Mouse (Mus musculus) splenic B cell, adult 2 months (primary cell): ENCODE measurements around the gene Emc10.

Experiments
- DNase-seq: peaks from one replicate; pipeline ENCODE4 v3.0.0-alpha.2; 2011; ENCODE audit warnings: low read depth, low spot score
- H3K27me3 ChIP-seq: 2 replicates; pipeline ENCODE4 v1.6.1; 2012; ENCODE audit warnings: mild to moderate bottlenecking, low read length, moderate library complexity, mixed read lengths; ENCODE audit not compliant: control insufficient read depth, poor library complexity, insufficient read depth, severe bottlenecking
- H3K36me3 ChIP-seq: 2 replicates; pipeline ENCODE4 v1.6.1; 2012; ENCODE audit warnings: mild to moderate bottlenecking, low read length, moderate library complexity, mixed read lengths; ENCODE audit not compliant: control insufficient read depth, poor library complexity, insufficient read depth, severe bottlenecking

Gene Emc10

DNA sequence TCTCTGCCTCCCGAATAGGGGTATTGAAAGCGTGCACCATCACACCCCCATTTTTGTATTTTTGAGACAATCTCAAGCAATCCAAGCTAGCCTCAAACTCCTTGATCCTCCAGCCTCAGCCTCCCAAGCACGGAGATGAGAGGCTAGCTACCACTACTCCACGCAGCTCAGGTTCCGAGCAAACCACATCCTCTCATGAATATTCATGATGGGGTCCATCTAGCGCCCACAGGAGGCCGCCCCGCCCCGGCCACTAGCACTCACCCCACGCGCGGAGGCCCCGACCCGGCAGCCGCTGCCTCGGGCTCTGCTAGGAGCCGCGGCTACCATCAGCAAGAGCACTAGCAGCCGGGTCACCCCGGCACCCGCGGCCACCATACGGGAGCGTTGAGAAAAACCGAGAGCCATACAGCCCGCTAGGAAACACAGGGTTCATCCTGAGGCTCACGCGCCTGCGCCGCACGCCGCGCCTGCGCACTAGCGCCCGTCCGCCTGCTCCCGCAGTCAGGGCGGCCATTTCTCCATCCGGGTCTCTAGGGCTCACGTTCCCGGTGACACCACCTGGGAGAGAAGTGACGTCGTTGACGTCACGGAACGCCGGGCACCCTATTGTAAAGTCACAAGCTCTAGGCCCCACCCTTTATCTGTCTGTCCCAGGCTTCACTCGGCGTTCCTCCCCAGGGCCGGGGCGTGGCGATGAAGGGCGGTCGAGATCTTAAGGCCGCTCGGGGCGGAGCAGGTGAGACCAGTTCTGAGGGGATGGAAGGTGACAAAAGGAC lies at the start of gene Emc10, which contains the start of gene Fam71e1:
Gene Emc10 (minus strand): TSS at position 538 of the 779 bp plus-strand sequence.
Gene Fam71e1 (plus strand): TSS at position 590 of the 779 bp plus-strand sequence.
- peak; percentile 100 for DNase-seq
- Histone ChIP-seq H3K36me3 (peaks cover 5% of the 10 kb centered on the region), H3K27me3 (no peaks in the 10 kb centered on the region)

DNA sequence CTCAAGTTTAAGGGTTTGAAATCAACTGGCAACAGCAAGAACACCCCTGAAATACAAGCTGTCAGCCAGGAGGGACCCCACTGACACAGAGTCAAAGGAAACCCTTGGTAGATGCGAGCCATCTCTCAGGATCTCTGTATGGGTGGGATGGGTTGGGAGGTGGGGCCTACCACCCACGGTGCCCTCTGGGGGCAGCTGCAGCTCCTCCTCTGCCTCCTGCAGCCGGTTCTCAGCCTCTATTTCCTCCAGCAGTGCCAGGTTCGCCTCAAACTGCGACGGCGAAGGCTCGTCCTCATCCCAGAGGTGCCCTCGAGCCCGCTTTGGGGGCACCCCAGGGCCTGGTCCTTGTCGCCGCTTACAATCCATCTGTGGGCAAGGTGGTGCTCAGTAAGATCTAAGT lies 46.7 kb upstream of the Emc10 start:
- Histone ChIP-seq H3K36me3 (peaks cover 19% of the 10 kb centered on the region), H3K27me3 (no peaks in the 10 kb centered on the region)
- no peak for DNase-seq

DNA sequence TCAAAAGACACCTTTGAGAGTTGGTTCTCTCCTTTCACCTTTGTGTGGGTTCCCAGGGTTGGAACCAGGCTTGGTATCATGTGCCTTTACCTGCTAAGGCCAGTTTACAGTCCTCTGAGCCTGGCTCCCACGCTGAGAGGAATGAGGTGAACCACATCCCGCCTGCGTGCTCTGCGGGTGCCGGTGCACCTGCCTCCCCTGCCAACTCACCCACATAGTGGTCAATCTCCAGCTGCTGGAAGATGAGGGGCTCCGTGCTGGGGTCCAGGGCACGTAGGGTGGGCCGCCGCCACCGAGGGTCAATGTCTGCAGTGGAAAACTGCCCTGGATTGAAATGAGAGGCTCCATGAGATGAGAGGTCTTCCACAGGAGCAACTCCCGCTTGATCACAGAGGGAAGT lies 46.2 kb upstream of the Emc10 start:
- H3K36me3 ChIP-seq = peaks cover 22% of the 10 kb centered on the region
- DNase-seq = no peak
- no peaks in the 10 kb centered on the region for H3K27me3 ChIP-seq

DNA sequence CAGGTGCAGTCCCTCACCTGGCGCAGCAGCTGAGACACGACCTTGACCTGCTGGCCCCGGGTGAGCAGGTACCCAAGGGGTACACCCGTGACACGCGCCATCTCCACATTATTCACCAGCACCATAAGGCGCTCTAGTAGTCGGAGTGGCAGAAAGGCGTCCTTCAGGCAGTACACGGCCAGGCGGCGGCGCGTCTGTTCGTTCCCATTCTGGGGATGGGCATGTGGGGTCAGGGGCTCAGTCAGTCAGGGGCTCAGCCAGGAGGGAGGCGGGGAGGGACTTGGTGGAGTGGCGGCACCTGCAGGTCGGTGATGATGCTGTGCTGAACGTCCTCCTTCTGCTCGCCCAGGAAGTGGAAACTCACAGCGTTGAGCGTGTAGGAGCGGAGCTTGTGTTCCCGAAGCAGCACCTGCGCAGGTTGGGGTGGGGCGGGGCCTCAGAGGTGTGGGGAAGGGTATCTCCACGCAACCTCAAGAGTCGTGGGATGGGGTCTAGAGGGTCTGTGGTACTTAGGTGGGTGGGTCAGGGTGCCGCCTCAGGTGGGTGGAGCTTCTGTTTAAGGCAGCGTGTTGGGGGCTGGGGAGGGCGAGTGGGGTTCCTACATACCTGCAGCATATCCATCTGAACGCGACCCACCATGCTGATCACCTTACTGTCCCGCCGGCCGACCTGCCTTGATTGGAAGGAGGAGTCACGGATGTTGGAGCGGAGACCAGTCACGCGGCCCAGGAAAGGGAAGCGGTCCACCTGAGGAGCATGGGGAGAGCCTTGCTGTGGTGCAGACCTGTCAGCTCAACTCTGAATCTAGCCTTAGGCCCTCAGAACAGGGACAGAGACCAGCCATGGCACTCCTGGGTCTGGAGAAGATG lies 42.7 kb upstream of the Emc10 start:
- H3K27me3 ChIP-seq = no peaks in the 10 kb centered on the region
- no peak for DNase-seq
- peaks cover 30% of the 10 kb centered on the region for H3K36me3 ChIP-seq

DNA sequence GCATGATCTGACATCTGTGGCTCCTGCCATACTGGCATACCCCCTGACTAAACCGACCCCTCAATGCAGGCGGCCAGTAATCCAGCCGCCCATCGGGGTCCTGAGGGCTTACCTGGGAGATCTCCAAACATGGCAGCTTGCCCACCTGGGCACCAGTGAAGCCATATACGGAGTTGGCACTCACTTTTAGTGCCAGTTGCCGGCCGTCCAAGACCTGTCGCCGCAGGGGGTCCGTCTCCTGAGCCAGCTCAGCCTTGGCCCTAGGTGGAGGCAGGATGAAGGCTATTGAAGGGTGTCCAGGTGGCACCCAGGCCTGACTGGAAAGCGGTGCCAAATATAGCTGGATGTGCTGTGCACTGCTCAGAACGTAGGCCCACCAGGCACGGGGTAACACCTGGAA lies 41.2 kb upstream of the Emc10 start:
- Histone ChIP-seq H3K27me3 (no peaks in the 10 kb centered on the region), H3K36me3 (peaks cover 28% of the 10 kb centered on the region)
- DNase-seq = no peak

DNA sequence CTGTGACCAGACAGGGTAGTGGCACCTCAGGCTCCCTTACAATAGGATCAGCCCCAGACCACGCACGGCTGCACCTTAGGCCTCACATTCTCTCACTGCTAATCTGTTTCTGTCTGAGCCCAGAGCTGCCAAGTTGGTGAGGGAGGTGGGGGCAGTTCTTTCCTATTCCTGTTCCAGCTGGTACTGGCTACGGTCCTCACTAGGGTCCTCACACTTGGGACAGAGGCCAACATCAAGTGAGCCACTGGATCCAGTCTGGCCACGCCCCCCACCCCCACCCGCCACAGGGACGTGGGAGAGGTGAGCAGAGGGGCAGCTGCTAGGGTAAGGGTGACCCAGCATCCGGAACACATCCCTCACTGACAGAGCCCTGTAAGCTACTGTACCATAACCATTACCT lies 40.7 kb upstream of the Emc10 start:
- H3K36me3 ChIP-seq = peaks cover 28% of the 10 kb centered on the region
- no peaks in the 10 kb centered on the region for H3K27me3 ChIP-seq

DNA sequence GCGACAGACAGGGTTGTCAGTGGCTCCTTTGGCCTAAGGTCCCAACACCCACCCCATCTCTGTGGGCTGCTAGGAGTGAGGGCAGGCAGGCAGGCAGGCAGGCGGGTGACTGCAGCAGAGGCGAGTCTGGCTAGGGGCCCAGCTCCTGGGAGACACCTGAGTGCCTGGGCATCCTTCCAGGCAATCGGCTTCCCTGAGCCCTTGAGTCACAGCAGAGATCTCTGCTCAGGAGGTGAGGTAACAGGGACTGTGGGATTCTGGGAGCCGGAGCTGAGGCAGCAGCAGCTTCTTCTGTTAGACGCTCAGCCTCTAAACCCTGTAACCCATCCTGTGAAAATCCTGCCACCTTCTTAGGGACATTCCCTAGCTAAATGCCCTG lies 40.2 kb upstream of the Emc10 start:
- peaks cover 25% of the 10 kb centered on the region for H3K36me3 ChIP-seq
- H3K27me3 ChIP-seq = no peaks in the 10 kb centered on the region
- DNase-seq = no peak

More for the DNA sequence above, 40.7 kb upstream of the Emc10 start:
- no peak for DNase-seq

DNA sequence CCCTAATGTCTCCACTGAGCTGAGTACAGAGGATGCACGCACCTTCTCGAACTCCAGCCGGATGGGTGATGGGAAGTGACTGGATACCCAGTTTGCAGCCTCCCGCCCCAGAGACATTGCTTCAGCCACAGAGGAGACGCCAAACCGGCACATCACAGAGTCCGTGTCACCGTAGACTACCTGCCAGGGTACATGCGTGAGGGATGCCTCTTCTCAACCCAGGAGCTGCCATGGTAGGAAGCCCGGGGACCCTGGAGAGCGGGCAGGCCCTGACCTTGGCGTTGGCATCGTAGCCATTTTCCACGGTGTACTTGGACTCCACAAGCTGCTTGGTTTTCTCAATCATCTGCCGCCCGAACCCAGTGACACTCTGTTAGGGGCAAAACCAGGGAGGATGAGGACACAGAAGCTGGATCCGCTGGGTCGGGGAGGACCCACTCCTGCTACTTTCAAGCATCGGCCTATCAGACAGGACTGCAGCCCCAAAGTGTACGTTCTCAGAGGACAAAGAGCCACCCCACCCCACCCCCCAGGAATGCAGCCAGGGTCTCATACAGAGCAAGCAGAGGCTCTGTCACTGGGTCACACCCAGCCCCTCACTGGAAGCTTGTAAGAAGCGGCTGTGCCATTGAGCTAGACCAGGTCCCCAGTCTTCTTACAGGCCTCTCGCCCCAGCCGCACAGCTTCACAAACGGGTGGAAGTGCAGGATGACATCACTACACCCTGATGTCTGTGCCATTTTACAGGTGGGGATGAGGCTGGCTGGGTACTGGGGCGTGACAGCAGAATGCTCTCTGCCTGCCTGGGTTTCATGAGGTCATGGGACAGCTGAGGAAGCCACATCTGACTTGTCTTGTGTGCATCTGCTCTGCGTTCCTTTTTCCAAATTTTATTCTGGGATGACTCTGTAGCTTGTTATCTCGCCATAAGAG lies 39.6 kb upstream of the Emc10 start:
- no peaks in the 10 kb centered on the region for H3K27me3 ChIP-seq
- DNase-seq = peak; percentile 88
- peaks cover 21% of the 10 kb centered on the region for H3K36me3 ChIP-seq

DNA sequence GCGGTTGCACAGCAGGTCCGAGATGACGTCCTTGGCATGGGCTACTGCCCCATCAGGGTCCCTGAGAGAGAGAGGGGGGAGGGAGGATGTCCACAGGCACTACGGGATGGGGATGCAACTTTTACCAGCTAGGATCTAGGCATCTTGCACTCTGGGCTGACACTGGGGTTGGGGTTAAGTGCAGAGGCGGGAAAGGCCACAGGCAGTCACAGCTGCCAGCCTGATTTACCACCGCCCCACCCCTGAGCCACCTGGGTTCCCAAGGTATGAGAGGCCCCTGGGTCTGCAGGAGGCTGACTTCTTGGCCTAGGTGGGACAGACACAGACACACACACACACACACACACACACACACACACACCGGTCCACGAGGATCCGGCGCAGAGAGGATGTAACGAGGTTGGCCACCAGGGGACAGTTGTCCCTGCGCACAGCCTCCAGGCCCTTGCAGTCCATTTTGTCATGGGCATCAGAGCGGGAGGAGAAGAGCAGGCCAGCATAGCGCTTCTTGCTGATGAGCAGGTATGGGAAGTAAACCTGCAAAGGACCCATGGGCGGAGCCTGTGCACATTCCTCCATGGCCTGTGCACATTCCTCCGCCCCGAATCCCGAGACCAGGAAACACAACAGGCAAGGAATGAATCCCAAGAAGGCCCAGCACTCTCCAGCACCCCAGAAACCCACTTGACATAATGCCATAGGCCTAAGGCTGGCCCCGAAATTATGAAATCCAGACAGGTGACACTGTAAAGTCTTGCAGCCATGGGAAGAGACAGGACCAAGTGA lies 38.5 kb upstream of the Emc10 start:
- peak; percentile 60 for DNase-seq
- Histone ChIP-seq H3K36me3 (peaks cover 18% of the 10 kb centered on the region), H3K27me3 (no peaks in the 10 kb centered on the region)

DNA sequence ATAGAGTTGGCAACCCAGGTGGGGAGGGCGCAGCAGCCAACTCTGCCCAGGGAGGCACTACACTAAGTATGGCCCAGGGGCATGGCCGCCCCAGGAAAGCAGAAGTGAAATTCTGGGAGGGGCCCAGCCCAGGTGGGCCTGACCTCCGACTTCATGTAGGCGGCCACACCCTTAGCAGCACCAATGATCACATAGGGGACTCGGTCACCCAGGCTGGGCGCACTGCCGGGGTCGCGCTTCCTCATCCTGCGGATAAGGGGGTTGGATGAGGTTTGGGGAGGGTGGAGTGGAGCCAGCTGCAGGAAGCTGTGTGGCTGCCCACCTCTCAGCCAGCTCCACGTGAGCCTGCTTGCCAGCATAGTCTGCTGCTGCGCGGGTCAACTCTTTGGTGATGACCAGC lies 37.9 kb upstream of the Emc10 start:
- no peaks in the 10 kb centered on the region for H3K27me3 ChIP-seq
- peak; percentile 95 for DNase-seq
- peaks cover 20% of the 10 kb centered on the region for H3K36me3 ChIP-seq

DNA sequence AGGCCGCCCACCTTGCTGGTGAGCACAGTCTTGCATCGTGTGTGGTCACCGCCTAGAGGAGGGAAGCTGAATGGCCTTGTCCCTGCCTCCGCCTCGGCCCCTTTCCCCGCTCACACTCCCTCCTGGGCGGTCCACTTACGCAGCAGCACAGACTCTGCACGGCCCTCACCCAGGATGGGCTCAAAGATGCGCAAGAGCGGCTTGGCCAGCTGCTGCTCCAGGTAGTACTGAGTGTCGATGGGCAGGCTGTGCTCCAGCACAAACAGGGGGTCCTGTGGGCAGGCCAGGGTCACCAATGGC lies 37.4 kb upstream of the Emc10 start:
- H3K27me3 ChIP-seq = no peaks in the 10 kb centered on the region
- peak; percentile 50 for DNase-seq
- H3K36me3 ChIP-seq = peaks cover 23% of the 10 kb centered on the region

DNA sequence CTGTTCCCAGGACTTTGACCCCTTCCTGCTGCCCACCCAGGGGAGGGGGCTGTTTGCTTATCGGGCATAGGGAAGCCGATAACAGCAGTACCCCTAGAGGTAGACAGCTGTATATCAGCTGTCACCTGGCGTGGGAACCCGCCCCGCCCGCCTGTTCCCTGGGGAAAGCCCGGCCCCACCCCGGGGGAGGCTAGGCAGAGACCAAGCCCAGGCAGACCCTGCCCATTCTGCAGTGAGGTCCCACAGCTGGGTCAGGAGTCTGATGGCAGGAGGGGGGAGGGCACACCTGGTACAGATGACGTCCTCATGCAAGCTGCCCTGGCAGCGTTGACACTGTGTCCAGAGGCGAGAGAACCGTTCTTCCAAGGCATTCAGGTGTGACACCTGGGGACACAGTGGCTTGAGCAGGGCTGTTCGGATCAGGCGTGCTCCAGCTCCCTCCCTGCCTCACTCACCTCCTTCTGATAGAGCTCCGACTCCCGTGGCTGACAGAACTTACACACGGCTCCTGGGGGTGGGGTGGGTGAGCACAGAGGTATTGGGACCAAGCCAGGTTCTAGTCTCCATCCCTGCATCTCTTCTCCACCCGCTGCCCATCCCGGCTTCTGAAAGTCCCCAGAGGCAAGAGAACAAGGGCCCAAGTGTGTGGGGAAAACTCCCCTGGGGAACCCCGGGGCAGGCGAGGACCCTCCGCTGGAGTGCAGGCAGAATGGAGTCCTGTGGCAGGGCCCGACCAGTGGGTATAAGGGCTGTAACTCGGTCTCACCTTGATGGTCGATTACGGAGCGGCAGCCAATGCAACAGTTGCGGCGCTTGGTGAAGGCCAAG lies 36.8 kb upstream of the Emc10 start:
- Histone ChIP-seq H3K27me3 (no peaks in the 10 kb centered on the region), H3K36me3 (peaks cover 24% of the 10 kb centered on the region)
- DNase-seq = peak; percentile 73

DNA sequence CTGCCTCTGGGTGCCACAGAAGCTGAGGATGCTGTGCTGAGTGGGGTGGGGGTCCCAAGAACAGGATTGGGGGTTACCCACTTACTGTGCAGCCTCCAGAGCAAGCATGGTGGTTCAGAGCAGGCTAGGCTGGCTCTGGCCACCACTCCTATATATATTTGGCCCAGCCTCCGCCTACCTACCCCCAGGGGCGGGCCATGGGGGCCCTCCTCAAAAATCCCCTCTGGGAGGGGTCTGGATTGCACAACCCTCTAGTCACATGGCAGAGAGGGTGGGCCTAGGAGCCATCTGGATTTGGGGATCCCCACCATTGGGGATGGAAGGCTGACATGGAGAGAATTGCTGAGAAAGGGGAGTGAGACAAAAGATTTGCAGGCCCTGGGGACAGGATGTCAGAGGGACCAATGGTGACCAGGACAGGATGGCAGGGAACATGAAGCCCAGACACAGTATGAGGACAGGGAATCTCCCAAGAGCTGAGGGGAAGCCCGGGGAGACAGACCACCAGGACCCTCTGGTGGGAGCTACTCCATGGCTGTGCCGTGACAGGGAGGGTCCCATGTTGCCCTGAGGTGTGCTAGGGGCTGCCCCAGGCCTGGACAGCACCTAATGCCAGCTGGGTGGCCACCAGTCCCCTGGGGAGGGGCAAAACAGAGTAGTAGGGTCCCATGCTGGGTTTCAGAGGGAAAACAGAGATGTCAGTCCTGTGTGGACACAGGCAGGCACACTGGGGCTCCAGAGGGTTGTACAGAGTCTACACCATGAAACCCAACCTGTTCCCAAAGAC lies 35.8 kb upstream of the Emc10 start, which contains the start of gene Spib:
Gene Spib (minus strand): TSS at position 126 of the 787 bp plus-strand sequence.
- H3K36me3 ChIP-seq = peaks cover 21% of the 10 kb centered on the region
- H3K27me3 ChIP-seq = no peaks in the 10 kb centered on the region
- DNase-seq = peak; percentile 70
